Mouse (Mus musculus) T-cell, adult 66 days (primary cell): ENCODE data around the gene Gm8265. TPM values are rescaled to one million over a fixed set of nuclear protein-coding genes. Genes with fewer than 3 reads are reported as not detected.

Experiments used
- total RNA-seq, 2 experiments: library from RNA; stranded (reverse); gene quantifications; 3 replicates in 1 of 2; 4 replicates in 1 of 2; pipeline ENCODE4 v1.2.4; 2023

Gene Gm8265
- total RNA-seq = not detected

DNA sequence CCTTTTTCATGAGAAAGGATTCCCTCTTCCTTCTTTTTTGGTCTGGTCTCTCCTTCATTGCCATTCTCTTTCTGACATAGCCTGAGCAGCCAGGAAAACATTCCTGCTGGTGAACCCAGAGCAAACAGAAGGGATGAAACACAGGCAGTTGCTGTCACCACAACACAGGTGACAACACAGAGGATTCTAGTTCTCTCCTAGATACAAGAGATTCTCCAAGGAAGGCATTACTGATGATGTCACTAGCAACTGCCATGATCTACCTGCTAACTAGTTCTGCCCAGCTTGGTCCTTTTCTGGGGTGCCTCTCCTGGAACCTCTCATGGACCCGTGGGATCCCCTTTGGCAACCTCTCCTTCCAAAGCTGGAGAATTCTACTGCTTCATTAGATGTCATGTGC, at the start of gene Gm8265:
TSS of gene Gm8265 (minus strand) at position 101 of the 400 bp plus-strand sequence.

Other genes with a start within 250 kb of the Gm8265 start
- gene Gm3500, start 244.0 kb downstream of the Gm8265 start, total RNA-seq = not detected
- 1 to 10 TPM in 1 of 2 experiments, under 1 TPM in 1; 0.76 to 1.2 TPM for gene Gm3194, start 177.6 kb downstream of the Gm8265 start, total RNA-seq
- not detected for gene Gm8246, start 155.2 kb downstream of the Gm8265 start, total RNA-seq
- not detected for gene Gm3187, start 148.8 kb downstream of the Gm8265 start, total RNA-seq
- under 1 TPM in 1 of 2 experiments, not detected in 1; 0.71 TPM for gene Gm3488, start 131.4 kb downstream of the Gm8265 start, total RNA-seq
- not detected for gene Gm3532, start 94.5 kb downstream of the Gm8265 start, total RNA-seq
- not detected for gene Gm9603, start 54.4 kb upstream of the Gm8265 start, total RNA-seq
- under 1 TPM in 1 of 2 experiments, not detected in 1; 0.59 TPM for gene Gm3373, start 108.5 kb upstream of the Gm8265 start, total RNA-seq
- gene Gm3383, start 175.0 kb upstream of the Gm8265 start, total RNA-seq = 1 to 10 TPM; 1.0 to 1.3 TPM
- gene Gm3424, start 197.3 kb upstream of the Gm8265 start, total RNA-seq = not detected
- under 1 TPM in 1 of 2 experiments, not detected in 1; 0.83 TPM for gene Gm8237, start 247.4 kb upstream of the Gm8265 start, total RNA-seq